Mouse (Mus musculus) hindbrain, embryonic 12.5 days (tissue): Measurements from ENCODE around the gene Polr3gl. TPM values are rescaled to one million over a fixed set of nuclear protein-coding genes. Genes with fewer than 3 reads are reported as not detected.
"Not testable (repeated sequence)": the region's sequence is repeated elsewhere in the genome, so short reads cannot be mapped to it uniquely, and the experiment has no call there.

Experiments used
- ATAC-seq: fragments of 200-750 bp; cut with Nextera tagmentation; 2 replicates; pipeline ENCODE4 v1.8.0; 2017; ENCODE audit warnings: moderate TSS enrichment; ENCODE audit not compliant: low FRiP score
- H3K27ac ChIP-seq: fragments of 300-500 bp; sonication (generic); 2 replicates; pipeline ENCODE4 v1.5.1; 2016; ENCODE audit warnings: mild to moderate bottlenecking
- H3K27me3 ChIP-seq: fragments of 300-500 bp; sonication (generic); 2 replicates; pipeline ENCODE4 v1.6.1; 2016; ENCODE audit warnings: mild to moderate bottlenecking
- H3K36me3 ChIP-seq: fragments of 300-500 bp; sonication (generic); 2 replicates; pipeline ENCODE4 v1.6.1; 2016; ENCODE audit warnings: mild to moderate bottlenecking
- H3K4me1 ChIP-seq: fragments of 300-500 bp; sonication (generic); 2 replicates; pipeline ENCODE4 v1.6.1; 2016
- H3K4me2 ChIP-seq: fragments of 300-500 bp; sonication (generic); replicated peaks from 2 replicates; pipeline ENCODE4 v1.6.1; 2016; ENCODE audit warnings: mild to moderate bottlenecking
- H3K4me3 ChIP-seq: fragments of 300-500 bp; sonication (generic); 2 replicates; pipeline ENCODE4 v1.5.1; 2016; ENCODE audit warnings: mild to moderate bottlenecking
- H3K9ac ChIP-seq: fragments of 300-500 bp; sonication (generic); 2 replicates; pipeline ENCODE4 v1.6.1; 2016; ENCODE audit warnings: mild to moderate bottlenecking, moderate library complexity
- H3K9me3 ChIP-seq: fragments of 300-500 bp; sonication (generic); replicated peaks from 2 replicates; pipeline ENCODE4 v1.6.1; 2016; ENCODE audit warnings: mild to moderate bottlenecking
- WGBS: fragments of 180-500 bp; shearing (Covaris S2); methylation state at CpG from one replicate; pipeline ENCODE4 v1.1.7; 2016; 5-methylcytosine and 5-hydroxymethylcytosine counted together
- polyA plus RNA-seq: library from polyadenylated mRNA; unstranded; fragments of >200 nt; fragmentation: Nextera tagmentation; extraction: Ambion mirVana; gene quantifications from 2 replicates; pipeline ENCODE4 v1.2.1, GENCODE M21; 2016

Polr3gl gene
- polyA plus RNA-seq, 1 experiment from 2014 or later = 40.0 TPM

DNA sequence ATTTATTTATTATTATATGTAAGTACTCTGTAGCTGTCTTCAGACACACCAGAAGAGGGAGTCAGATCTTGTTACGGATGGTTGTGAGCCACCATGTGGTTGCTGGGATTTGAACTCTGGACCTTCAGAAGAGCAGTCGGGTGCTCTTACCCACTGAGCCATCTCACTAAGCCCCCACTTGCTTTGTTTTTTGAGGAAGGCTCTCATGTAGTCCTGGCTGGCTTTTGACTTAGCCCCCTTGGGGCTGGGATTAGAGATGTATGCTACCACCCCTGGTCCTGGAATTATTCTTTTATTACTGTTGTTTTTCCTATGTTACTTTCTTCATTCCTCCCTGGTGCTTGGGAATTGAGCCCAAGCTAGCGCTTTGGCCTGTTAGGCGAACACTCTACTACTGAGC, 12.0 kb upstream of the Polr3gl start:
- H3K4me3 ChIP-seq, H3K4me2 ChIP-seq, H3K27me3 ChIP-seq, H3K36me3 ChIP-seq, ATAC-seq, H3K9me3 ChIP-seq, H3K27ac ChIP-seq, H3K9ac ChIP-seq: not testable (repeated sequence)
- peaks cover 33% of the 10 kb centered on the region for H3K4me1 ChIP-seq
- WGBS = 93% methylated on average over 4 of the region's 4 CpGs

DNA sequence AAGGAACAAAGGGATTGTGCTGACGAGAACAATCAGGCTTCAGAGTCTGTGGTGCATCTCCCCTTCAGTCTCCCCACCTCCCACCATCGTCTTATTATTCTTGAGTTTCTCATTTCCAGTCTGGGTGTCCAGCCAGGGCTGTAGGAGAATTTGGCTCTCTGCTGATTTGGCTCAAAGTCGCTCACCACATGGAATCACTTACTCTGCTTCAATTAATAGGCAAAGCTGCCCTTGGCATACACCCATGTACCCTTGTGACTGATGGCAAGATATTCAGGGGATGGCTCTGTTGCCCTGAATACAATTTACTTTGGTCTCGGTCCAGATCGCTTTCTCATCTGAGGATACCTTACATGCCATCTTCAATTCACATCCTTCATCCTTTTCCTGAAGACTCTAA, 9.3 kb upstream of the Polr3gl start:
- H3K4me1 ChIP-seq = peaks cover 48% of the 10 kb centered on the region
- 44% methylated on average over 5 of the region's 5 CpGs for WGBS
- peak overlapping the region; percentile 75 for H3K4me2 ChIP-seq
- peaks cover 7% of the 10 kb centered on the region; the same call in 1 of the 2 replicates for H3K36me3 ChIP-seq
- H3K9ac ChIP-seq = peak overlapping the region; percentile 97
- H3K27ac ChIP-seq = peak overlapping the region; percentile 25; the same call in 1 of the 2 replicates
- peaks cover 7% of the 10 kb centered on the region for H3K27me3 ChIP-seq
- no peaks in the 10 kb centered on the region for H3K9me3 ChIP-seq
- no peak for ATAC-seq
- H3K4me3 ChIP-seq = peak overlapping the region; percentile 94

DNA sequence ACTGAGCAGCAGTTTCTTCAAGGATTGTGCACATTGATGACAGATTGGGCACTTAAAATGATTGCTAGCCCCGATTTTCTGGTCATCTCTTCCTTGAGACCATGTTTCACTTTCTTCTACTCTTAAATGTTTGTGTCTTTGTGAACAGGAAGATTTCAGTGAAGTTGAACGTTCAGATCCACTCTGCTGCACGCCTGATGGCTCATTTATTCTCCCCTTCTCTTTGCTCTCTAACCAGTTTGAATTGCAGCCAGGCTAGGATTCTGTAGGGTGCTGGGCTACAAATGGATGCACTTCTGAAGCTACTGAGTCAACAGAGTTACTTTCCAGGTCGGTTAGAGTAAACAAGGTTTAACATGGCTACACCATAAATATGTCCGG, 8.7 kb upstream of the Polr3gl start:
- 38% methylated on average over 5 of the region's 5 CpGs for WGBS
- H3K27me3 ChIP-seq = peaks cover 7% of the 10 kb centered on the region
- H3K4me3 ChIP-seq = peak overlapping the region; percentile 94
- H3K9ac ChIP-seq = peak overlapping the region; percentile 97
- ATAC-seq = no peak
- peak overlapping the region; percentile 98 for H3K27ac ChIP-seq
- peak overlapping the region; percentile 75 for H3K4me2 ChIP-seq
- no peaks in the 10 kb centered on the region for H3K9me3 ChIP-seq
- peaks cover 7% of the 10 kb centered on the region; the same call in 1 of the 2 replicates for H3K36me3 ChIP-seq
- peaks cover 51% of the 10 kb centered on the region for H3K4me1 ChIP-seq

DNA sequence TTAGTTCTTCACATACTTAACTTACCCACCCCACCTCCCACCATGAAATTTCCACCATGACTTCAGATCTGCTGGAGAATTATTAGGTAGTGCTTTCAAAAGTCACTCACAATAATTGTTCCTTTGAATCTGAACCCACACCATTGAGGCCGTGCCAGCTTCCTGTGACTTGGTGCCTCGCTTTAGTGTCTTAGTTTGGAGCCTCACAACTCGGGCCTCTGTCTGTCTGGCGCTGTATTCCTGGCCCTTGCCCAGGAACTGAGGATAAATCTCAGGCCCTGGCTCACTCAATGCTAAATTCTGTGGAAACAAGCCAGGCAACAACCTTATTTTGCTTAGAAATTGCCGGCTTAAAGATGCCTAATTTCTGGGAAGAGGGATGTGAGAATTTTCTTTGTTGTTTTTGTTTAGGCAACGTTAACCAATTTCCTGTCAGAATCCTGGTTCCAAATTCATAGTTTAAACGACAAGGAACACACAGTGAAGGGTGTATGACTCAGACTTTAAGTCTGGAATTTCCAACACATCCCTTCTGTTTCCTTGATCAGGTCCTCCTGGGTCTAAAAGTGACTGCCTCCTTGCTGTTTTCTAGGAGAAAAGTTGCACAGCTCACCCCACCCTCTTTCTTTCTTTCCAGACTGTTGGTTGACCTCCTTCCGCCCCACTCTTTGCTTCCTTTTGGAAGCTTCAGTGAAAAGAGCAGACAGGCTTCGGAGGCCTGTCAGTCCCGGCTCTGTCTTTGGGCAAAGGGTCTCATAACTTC, 8.1 kb upstream of the Polr3gl start:
- 24% methylated on average over 10 of the region's 10 CpGs for WGBS
- Histone ChIP-seq H3K36me3 (peaks cover 7% of the 10 kb centered on the region; the same call in 1 of the 2 replicates), H3K27me3 (peaks cover 8% of the 10 kb centered on the region), H3K4me3 (peak overlapping the region; percentile 94), H3K9ac (peak overlapping the region; percentile 97), H3K27ac (peak overlapping the region; percentile 98), H3K4me2 (peak overlapping the region; percentile 75), H3K9me3 (no peaks in the 10 kb centered on the region), H3K4me1 (peaks cover 57% of the 10 kb centered on the region)
- ATAC-seq = no peak

DNA sequence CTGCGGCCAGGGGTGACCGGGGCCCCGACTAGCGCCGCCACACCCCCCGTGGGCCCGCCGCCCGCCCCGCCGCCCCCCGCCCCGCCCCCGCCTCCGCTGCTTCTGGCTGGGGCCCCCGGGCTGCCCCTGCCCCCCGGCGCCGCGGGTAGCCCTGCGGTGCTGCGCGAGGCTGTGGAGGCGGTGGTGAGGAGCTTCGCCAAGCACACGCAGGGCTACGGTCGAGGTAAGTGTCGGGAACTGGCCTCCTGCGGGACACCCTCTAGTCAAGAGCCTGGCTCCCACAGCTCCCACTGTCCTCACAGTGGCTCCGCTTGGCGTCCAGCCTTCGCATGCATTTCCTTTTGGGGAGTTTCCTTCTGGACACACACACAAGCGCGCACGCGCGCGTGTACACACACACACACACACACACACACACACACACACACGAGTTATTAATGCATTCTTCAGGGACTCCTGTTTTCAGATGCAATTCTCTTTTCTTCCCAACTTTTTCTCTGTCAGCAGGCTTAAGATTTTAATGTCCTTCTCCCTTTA, 7.3 kb upstream of the Polr3gl start:
- no peaks in the 10 kb centered on the region for H3K9me3 ChIP-seq
- peak overlapping the region; percentile 94 for H3K4me3 ChIP-seq
- peak overlapping the region; percentile 97 for H3K9ac ChIP-seq
- peaks cover 7% of the 10 kb centered on the region; the same call in 1 of the 2 replicates for H3K36me3 ChIP-seq
- H3K27ac ChIP-seq = peak overlapping the region; percentile 98
- 1% methylated on average over 34 of the region's 40 CpGs for WGBS
- peaks cover 16% of the 10 kb centered on the region for H3K27me3 ChIP-seq
- ATAC-seq = peak; percentile 74
- peaks cover 65% of the 10 kb centered on the region for H3K4me1 ChIP-seq
- peak overlapping the region; percentile 75 for H3K4me2 ChIP-seq

DNA sequence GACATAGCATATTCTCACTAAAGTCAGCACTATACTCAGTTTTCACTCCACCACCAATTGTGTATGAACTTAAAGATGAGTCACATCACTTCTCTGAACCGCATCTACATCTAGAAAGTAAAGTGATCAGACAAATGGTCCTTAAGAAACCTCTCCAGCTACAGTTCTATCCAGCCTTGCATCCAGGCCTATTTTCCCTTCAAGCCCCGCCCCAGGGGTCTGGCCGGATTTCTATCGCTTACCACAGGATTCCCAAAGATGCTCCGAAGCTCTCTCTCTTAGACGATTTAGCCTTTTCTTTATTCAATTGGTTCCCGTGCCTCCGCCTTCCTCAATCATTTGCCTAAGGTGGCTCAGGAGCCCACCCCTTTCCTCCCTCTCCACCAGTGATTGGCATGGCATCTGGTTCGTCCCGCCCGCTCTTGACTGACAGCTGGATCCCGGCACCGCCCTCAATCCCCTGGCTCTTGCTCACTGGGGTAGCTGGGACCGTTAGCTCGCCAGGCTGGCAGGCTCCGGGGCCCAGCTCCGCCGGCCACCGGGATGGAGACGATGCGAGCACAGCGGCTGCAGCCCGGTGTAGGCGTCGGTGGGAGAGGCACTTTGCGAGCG, 6.8 kb upstream of the Polr3gl start, which contains the start of gene Lix1l:
Gene Lix1l, plus strand, starts transcription at position 511 of the 612 bp plus-strand sequence.
- ATAC-seq = peak; percentile 95
- H3K9ac ChIP-seq = peak within 1 kb of the TSS; percentile 97
- H3K4me1 ChIP-seq = peaks cover 71% of the 10 kb centered on the region
- H3K36me3 ChIP-seq = peaks cover 7% of the 10 kb centered on the region; the same call in 1 of the 2 replicates
- 1% methylated on average over 27 of the region's 27 CpGs for WGBS
- peak within 1 kb of the TSS; percentile 94 for H3K4me3 ChIP-seq
- H3K27ac ChIP-seq = peak within 1 kb of the TSS; percentile 98
- H3K27me3 ChIP-seq = peaks cover 21% of the 10 kb centered on the region
- H3K9me3 ChIP-seq = no peaks in the 10 kb centered on the region
- peak within 1 kb of the TSS; percentile 75 for H3K4me2 ChIP-seq

DNA sequence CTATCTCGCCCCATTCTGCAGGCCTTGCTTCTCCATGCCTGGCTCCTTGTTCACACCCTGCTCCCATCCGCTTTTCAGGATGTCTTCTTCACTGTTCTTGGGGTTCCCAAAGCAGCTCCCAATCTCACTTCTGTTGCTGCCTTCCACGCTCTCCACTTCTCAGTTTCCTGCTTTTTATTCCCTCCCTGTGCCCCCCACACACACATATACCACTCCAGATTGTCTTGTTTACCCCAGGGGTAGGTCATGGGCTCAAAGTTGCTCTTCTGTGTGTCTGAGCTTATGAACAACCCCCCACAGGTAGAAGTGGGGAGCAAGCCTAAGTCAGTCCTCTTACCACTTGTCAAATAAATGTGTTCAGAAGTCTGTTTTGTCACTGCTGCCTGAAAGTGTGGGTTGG, 5.4 kb upstream of the Polr3gl start:
- peaks cover 32% of the 10 kb centered on the region for H3K27me3 ChIP-seq
- no peak overlapping the region for H3K4me3 ChIP-seq
- peaks cover 66% of the 10 kb centered on the region for H3K4me1 ChIP-seq
- no peak overlapping the region for H3K9ac ChIP-seq
- 0 out of 2 replicates have a peak overlapping the region, but pooled peaks have one; percentile 2 for H3K4me2 ChIP-seq
- ATAC-seq = no peak
- no peak overlapping the region for H3K27ac ChIP-seq
- no peaks in the 10 kb centered on the region for H3K9me3 ChIP-seq
- 0 out of 2 replicates have a peak, but pooled peaks cover 3% of the 10 kb centered on the region for H3K36me3 ChIP-seq
- 68% methylated on average over 3 of the region's 3 CpGs for WGBS

DNA sequence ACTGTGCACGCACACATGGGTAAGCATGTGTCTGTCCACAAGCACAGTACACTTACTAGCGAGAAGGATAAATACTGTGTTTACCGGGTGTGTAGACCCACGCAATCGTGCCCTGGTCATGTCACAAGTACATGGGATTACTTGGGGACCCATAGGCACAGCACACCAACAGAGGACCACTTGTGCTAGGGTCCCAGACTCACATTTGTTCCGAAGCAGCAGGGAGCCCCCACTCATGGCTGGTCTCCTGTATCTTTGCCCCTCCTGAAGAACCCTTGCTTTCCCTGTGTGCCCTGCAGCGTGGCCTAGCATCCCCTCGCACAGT, 5.0 kb upstream of the Polr3gl start:
- Histone ChIP-seq H3K9ac (peak overlapping the region; percentile 78; the same call in 1 of the 2 replicates), H3K4me2 (peak overlapping the region; percentile 94), H3K36me3 (no peaks in the 10 kb centered on the region), H3K27me3 (peaks cover 32% of the 10 kb centered on the region), H3K4me1 (peaks cover 64% of the 10 kb centered on the region), H3K4me3 (peak overlapping the region; percentile 52; the same call in 1 of the 2 replicates), H3K27ac (0 out of 2 replicates have a peak overlapping the region, but pooled peaks have one; percentile 79), H3K9me3 (no peaks in the 10 kb centered on the region)
- no peak for ATAC-seq
- 38% methylated on average over 8 of the region's 8 CpGs for WGBS

DNA sequence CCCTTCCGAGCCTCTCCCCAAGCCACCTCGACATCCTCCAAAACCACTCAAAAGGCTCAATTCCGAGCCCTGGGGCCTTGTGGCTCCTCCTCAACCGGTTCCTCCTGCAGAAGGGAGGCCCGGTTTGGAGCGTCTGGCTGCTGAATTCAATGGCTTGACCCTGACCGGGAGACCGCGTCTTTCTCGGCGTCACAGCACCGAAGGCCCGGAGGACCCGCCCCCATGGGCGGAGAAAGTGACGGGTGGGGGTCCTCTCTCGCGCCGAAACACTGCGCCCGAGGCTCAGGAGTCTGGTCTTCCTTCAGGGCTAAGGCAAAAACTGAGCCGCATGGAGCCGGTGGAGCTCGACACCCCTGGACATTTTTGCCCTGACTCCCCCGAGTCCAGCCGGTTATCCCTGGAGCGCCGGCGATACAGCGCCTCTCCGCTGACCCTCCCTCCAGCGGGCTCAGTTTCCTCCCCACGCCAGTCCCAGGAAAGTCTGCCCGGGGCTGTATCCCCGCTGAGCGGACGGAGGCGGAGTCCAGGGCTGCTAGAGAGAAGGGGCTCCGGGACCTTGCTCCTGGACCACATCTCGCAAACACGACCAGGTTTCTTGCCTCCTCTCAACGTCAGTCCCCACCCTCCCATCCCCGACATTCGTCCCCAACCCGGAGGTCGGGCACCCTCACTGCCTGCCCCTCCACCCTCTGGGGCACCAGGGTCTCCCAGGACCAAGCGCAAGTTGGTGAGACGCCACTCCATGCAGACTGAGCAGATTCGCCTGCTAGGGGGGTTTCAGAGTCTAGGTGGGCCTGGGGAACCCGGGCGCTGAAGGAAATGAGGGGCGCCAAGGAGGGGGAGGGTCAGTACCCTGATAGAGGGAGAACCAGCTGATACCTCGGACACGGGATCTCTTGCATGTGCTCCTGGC, 4.4 kb upstream of the Polr3gl start:
- H3K9me3 ChIP-seq = no peaks in the 10 kb centered on the region
- peak overlapping the region; percentile 78 for H3K9ac ChIP-seq
- no peaks in the 10 kb centered on the region for H3K36me3 ChIP-seq
- H3K4me3 ChIP-seq = peak overlapping the region; percentile 52
- H3K4me2 ChIP-seq = peak overlapping the region; percentile 94
- peak overlapping the region; percentile 79 for H3K27ac ChIP-seq
- ATAC-seq = no peak
- 1% methylated on average over 53 of the region's 54 CpGs for WGBS
- peaks cover 32% of the 10 kb centered on the region for H3K27me3 ChIP-seq
- peaks cover 58% of the 10 kb centered on the region for H3K4me1 ChIP-seq

DNA sequence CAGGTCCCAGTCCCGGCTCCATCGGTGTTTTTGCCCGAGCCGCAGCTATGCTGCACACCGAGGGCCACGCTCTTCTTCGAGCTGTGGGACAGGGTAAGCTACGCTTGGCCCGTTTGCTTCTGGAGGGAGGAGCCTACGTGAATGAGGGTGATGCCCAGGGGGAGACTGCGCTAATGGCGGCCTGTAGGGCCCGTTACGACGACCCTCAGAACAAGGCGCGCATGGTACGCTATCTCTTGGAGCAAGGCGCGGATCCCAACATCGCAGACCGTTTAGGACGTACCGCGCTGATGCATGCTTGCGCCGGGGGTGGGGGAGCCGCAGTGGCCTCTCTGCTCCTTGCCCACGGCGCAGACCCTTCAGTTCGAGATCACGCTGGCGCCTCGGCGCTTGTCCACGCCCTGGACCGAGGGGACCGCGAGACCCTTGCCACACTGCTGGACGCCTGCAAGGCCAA, 3.5 kb upstream of the Polr3gl start:
- Histone ChIP-seq H3K9me3 (no peaks in the 10 kb centered on the region), H3K27me3 (peaks cover 32% of the 10 kb centered on the region), H3K27ac (peak overlapping the region; percentile 79), H3K9ac (peak overlapping the region; percentile 78), H3K4me1 (peaks cover 57% of the 10 kb centered on the region), H3K4me2 (peak overlapping the region; percentile 94), H3K4me3 (peak overlapping the region; percentile 52), H3K36me3 (no peaks in the 10 kb centered on the region)
- WGBS = under 1% methylated on average over 40 of the region's 40 CpGs
- ATAC-seq = no peak

DNA sequence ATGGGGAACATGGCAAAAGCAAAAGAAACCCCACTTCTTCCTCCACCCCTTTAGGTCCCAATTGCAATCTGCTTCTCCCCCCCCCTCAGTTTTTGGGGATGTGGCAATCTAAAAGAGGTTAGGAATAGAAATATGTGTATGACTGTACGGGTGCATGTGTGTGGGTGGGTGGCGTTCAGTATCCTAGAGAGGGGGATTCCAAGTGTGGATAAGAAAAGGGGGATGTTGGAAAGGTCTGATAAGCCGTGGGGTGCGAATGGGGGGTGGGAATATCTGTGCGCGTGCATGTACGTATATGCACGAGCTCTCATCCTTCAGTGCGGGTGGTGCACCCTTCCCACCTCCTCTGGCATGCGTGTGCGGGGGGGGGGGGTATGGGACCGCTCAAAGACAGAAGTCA, 2.9 kb upstream of the Polr3gl start:
- no peak for ATAC-seq
- peak overlapping the region; percentile 78 for H3K9ac ChIP-seq
- no peak overlapping the region for H3K27ac ChIP-seq
- H3K36me3 ChIP-seq = no peaks in the 10 kb centered on the region
- peak overlapping the region; percentile 94 for H3K4me2 ChIP-seq
- H3K9me3 ChIP-seq = no peaks in the 10 kb centered on the region
- H3K27me3 ChIP-seq = peaks cover 32% of the 10 kb centered on the region
- H3K4me3 ChIP-seq = peak overlapping the region; percentile 52
- under 1% methylated on average over 11 of the region's 12 CpGs for WGBS
- H3K4me1 ChIP-seq = peaks cover 52% of the 10 kb centered on the region
